Mouse (Mus musculus) cerebellum, adult 2 months (tissue): ENCODE data around the gene Asap2.

Source experiments
- CTCF ChIP-seq: fragments of 200-500 bp; IDR thresholded peaks from 2 replicates; pipeline ENCODE4 v1.5.1; 2011; ENCODE audit warnings: low read depth, mild to moderate bottlenecking, control low read depth, low read length, moderate library complexity, borderline replicate concordance; ENCODE audit not compliant: insufficient read depth
- POLR2A ChIP-seq: fragments of 200-500 bp; IDR thresholded peaks from 2 replicates; pipeline ENCODE4 v1.6.1; 2011; ENCODE audit warnings: low read length, control low read depth, borderline replicate concordance; ENCODE audit not compliant: insufficient read depth

DNA sequence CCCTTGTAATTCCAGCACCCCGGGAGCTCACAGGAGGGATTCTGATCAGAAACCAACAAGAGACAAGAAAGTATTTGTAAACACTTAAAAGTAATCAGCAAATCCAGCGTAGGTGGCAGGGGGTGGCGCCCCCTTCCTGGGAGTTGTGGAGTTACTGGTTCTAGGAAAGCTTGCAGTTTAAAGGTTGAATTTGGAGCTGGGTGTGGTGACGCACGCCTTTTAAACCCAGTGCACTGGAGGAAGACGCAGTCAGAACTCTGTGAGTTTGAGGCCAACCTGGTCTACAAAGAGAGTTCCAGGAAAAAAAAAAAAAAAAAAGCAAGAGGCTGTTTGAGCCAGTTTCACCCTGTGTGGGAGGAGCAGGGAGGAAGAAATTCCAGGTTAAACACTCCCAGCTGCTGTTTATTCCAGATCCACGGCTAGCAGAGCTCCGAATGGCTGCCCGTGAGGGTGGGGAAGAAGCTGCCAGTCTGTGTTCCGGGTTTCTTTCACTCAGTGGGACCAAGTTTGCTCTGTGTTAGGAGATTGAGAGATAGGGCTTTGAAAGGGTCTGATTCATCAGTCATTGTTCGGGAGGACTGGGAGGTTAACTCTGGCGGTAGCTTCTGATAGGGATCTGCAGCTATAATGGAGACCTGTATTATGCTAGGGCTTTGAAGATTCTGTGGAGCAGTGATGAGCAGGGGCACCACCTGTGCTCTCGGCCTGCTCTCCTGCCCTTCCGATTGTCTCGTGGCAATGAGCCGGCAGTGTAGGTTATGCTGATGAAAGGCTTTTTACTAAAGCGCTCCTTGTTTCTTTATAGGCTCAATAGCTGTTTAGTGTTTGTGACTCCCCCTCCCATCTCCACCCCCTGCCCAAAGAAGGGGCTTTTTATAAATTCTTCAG, 144.0 kb downstream of the Asap2 start:
- TF ChIP-seq CTCF (peak; percentile 53; the same call in 1 of the 2 replicates), POLR2A (no peak)
